Mouse (Mus musculus): ENCODE data around the gene Zfhx3. TPM values are rescaled to one million over a fixed set of nuclear protein-coding genes. Genes with fewer than 3 reads are reported as not detected.

The Zfhx3 gene
- polyA plus RNA-seq, 1 experiment from 2014 or later, result 38.7 TPM

DNA sequence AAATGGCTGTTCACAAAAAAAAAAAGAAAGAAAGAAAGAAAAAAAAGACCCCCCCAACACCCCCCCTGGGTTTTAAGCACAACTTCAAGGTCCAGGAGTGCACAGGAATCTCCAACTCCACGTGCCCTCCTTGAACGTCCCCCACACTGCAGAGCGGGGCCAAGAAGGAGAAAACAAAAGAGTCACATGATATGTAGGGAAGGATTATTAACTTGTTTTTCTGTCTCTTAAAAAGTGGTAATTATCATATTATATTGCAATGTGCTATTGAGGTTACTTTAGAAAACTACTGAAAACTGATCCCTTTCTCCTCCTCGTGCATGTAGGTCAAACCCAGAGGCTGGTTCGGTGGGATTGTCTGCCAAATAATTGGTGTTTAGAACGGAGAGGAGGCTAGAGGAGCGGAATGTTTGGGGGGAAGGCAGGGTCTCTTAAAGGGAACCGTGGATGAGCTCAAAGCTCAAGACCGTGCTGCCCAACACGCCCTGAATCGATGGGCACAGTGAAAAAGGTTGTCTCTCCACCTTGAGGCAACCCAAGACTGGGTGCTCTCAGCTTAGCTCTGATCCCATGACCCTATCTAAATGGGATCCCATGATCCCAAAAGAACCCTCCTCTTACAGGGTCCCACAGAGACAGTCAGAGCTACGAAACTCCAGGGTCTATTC, 612.3 kb downstream of the Zfhx3 start:
- WGBS, result 81% methylated on average over 12 of the region's 12 CpGs
- peaks cover 8% of the 10 kb centered on the region; the same call in 1 of the 2 replicates for H3K4me1 ChIP-seq

DNA sequence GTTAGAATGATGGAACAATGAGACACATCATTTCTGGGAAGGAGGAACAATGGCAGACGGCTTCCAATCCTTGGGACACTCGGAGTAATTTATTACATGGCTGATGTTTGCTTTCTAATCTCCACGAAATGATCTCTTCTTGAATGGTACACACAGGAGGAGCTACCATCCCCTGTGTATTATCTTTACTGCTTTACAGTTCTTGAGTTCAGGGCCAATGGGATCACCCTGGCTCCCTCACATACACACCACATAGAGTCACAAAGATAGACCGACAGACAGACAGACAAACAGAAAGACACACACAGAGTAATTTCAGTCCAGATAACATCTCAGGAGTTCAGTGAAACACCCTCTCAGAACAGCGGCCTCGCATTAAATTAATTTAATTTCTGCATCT, 621.0 kb downstream of the Zfhx3 start:
- no peak overlapping the region for H3K4me3 ChIP-seq
- no peaks in the 10 kb centered on the region for H3K36me3 ChIP-seq
- H3K9ac ChIP-seq, result no peak overlapping the region
- H3K4me1 ChIP-seq, result peaks cover 12% of the 10 kb centered on the region
- WGBS, result 51% methylated on average over 6 of the region's 6 CpGs
- ATAC-seq (ENCODE audit: low FRiP score, low read depth), result no peak
- H3K27ac ChIP-seq, result no peak overlapping the region
- no peak overlapping the region for H3K4me2 ChIP-seq (replicated peaks)
- no peaks in the 10 kb centered on the region for H3K27me3 ChIP-seq (replicated peaks)
- H3K9me3 ChIP-seq, result no peaks in the 10 kb centered on the region

More for the DNA sequence above, 612.3 kb downstream of the Zfhx3 start:
- no peak for ATAC-seq (ENCODE audit: low FRiP score, low read depth)
- no peak overlapping the region for H3K27ac ChIP-seq
- H3K4me2 ChIP-seq (replicated peaks), result no peak overlapping the region
- no peak overlapping the region for H3K9ac ChIP-seq
- no peaks in the 10 kb centered on the region for H3K9me3 ChIP-seq
- no peaks in the 10 kb centered on the region for H3K36me3 ChIP-seq
- H3K27me3 ChIP-seq (replicated peaks), result no peaks in the 10 kb centered on the region
- H3K4me3 ChIP-seq, result no peak overlapping the region

DNA sequence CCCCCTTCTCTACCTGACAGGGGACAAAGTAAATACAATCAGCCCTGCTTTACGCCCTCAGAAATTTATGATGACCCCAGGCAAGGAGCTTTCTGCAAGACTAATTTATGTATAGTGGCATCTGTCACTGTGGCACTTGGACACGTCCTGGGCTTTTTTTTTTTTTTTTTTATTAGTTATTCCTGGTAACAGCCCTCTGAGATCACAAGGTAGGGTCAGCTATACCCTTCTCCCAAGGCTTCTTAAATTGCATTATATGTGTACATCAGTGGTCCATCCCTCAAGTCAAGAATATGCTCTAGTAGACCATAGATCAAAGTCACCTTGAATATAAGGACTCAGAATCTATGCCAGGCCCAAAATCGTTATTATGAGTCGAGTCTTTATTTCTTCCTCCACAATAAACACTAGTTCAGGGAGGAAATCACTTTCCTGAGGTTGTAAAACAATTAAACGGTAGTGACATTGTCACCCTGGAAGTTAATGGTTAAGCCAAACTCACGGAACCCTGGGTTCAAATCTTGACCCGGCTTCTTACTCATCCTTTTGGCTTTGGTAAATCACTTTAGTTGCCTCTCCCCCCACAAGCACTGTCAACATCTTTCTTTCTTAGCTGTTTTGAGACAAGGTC, 621.6 kb downstream of the Zfhx3 start:
- WGBS, result 40% methylated on average over 7 of the region's 7 CpGs
- no peaks in the 10 kb centered on the region for H3K27me3 ChIP-seq (replicated peaks)

DNA sequence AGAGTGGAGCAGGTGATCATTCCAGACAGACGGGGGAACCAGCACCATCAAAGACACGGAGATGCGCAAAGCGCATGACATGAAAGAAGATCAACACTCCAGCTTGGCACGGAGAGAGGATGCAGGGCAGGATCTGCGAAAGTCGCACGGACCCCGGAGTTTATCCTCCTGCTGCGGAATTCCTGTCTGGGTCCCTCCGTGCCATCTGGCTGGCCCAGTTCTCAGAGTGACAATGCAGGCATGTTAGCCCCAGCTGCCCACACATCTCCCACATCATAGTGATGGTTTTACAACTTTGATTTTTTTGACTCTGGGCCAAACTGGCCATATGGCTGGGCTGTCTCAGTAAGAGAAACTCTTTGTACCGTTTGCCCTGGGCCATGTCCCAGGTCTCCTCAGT, 623.6 kb downstream of the Zfhx3 start:
- no peak overlapping the region for H3K4me2 ChIP-seq (replicated peaks)
- H3K27me3 ChIP-seq (replicated peaks), result no peaks in the 10 kb centered on the region
- H3K4me1 ChIP-seq, result peaks cover 12% of the 10 kb centered on the region
- no peak overlapping the region for H3K27ac ChIP-seq
- H3K9ac ChIP-seq, result no peak overlapping the region
- H3K4me3 ChIP-seq, result no peak overlapping the region
- WGBS, result 72% methylated on average over 12 of the region's 12 CpGs
- H3K36me3 ChIP-seq, result no peaks in the 10 kb centered on the region
- H3K9me3 ChIP-seq, result no peaks in the 10 kb centered on the region
- no peak for ATAC-seq (ENCODE audit: low FRiP score, low read depth)

More for the DNA sequence above, 621.6 kb downstream of the Zfhx3 start:
- Histone ChIP-seq H3K27ac (no peak overlapping the region), H3K9me3 (no peaks in the 10 kb centered on the region), H3K4me1 (peaks cover 12% of the 10 kb centered on the region), H3K4me3 (no peak overlapping the region), H3K9ac (no peak overlapping the region), H3K36me3 (no peaks in the 10 kb centered on the region), H3K4me2 (replicated peaks) (no peak overlapping the region)
- ATAC-seq (ENCODE audit: low FRiP score, low read depth), result no peak

DNA sequence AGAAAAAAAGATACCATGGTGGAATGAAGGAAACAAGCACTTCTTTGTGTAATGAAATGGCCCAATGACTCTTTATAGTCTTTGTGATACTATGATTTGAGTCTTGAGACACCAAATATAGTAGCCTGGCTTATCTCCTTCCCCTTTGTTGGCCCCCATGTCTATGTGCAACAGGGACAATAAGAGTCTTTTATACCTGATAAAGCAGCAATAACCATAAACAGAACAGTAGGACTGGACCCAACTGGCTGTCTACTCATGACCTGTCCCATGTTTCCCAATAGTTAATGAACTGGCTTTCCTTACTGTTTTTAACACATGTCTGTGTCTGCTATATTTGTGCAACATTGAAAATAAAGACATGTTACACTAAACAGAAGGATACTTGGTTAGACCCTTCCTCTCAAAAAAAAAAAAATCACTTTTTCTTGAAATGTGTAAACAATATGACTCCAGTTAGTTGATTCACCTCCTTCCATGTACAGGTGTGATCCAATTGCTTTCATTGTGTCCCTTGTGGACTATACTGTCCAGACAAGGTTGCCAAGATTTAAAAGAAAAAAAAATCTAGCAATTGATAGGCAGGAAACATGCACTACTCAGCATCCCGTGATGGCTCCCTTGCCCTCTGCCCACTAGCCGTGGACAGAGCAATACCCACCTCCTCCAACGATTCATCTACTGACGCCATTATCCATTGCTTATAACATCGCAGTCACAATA, 631.0 kb downstream of the Zfhx3 start:
- Histone ChIP-seq H3K9me3 (no peaks in the 10 kb centered on the region), H3K9ac (no peak overlapping the region), H3K4me1 (peaks cover 13% of the 10 kb centered on the region), H3K27ac (no peak overlapping the region), H3K27me3 (replicated peaks) (no peaks in the 10 kb centered on the region), H3K4me3 (no peak overlapping the region), H3K4me2 (replicated peaks) (no peak overlapping the region), H3K36me3 (no peaks in the 10 kb centered on the region)
- ATAC-seq (ENCODE audit: low FRiP score, low read depth), result no peak
- WGBS, result 90% methylated on average over 5 of the region's 5 CpGs

DNA sequence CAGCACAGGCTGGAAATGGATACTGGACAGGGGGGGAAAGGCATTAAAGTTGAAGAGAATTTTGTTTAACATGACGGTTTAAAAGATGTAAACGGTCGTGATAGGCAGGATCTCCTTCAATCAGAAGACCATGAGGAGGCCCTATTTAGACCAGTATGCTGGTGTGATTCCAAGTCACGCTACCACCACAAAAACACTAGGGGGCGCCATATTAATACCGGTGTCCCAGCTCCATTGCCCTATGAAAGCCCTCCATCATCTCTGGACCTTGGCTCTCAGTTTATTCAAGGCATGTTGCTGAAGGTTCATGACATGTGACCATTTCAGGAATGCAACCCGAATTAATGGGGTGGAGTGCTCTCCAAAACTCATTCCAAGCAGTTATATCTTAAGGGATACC, 631.7 kb downstream of the Zfhx3 start:
- WGBS, result 35% methylated on average over 7 of the region's 7 CpGs
- no peak overlapping the region for H3K27ac ChIP-seq
- H3K36me3 ChIP-seq, result no peaks in the 10 kb centered on the region
- H3K9me3 ChIP-seq, result no peaks in the 10 kb centered on the region
- H3K4me2 ChIP-seq (replicated peaks), result no peak overlapping the region
- H3K4me1 ChIP-seq, result peaks cover 13% of the 10 kb centered on the region
- no peak overlapping the region for H3K4me3 ChIP-seq
- ATAC-seq (ENCODE audit: low FRiP score, low read depth), result no peak
- no peak overlapping the region for H3K9ac ChIP-seq
- H3K27me3 ChIP-seq (replicated peaks), result no peaks in the 10 kb centered on the region

DNA sequence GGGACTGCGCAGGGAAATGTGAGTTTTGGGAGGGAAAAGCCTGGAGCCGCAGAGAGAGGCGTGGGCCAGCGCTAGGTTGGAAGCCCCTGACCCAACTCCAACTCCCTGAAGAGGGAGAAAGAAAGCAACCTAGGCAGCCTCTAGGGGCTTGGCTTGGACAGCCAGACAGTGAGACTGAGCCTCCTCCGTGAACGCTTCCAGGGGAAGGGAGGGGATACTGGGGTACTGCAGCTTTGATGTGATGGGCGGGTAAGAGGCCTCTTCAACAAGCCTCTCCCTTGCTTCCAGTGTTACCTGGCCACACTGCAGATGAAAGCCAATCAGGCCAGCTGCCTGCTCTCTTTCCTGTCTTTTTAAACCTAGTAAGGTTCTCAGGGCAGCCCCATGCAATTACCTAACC, 635.1 kb downstream of the Zfhx3 start:
- Histone ChIP-seq H3K27me3 (replicated peaks) (no peaks in the 10 kb centered on the region), H3K9ac (no peak overlapping the region), H3K4me3 (no peak overlapping the region), H3K27ac (no peak overlapping the region), H3K9me3 (no peaks in the 10 kb centered on the region), H3K4me2 (replicated peaks) (no peak overlapping the region), H3K36me3 (no peaks in the 10 kb centered on the region), H3K4me1 (peaks cover 13% of the 10 kb centered on the region)
- 28% methylated on average over 7 of the region's 7 CpGs for WGBS
- ATAC-seq (ENCODE audit: low FRiP score, low read depth), result no peak

DNA sequence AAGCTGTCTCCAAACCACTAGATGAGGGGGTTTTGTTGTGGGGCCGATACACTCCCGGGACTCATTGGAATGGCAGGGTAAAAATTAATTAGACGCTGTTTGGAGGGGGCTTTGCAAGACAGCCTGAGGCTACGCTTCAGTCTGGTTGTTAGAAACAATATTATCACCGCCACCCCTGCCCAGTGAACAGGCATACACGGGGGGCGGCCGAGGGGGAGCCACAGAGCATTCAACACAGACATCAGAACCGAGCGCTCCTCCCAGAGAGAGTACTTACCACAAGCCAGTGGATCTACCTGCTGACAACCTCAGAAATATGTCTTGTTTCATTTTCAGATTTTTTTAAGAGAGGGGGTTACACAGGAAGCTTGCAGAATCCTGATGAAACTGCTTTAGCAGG, 635.9 kb downstream of the Zfhx3 start:
- WGBS, result 52% methylated on average over 10 of the region's 10 CpGs
- Histone ChIP-seq H3K27me3 (replicated peaks) (no peaks in the 10 kb centered on the region), H3K4me1 (peaks cover 13% of the 10 kb centered on the region), H3K4me3 (no peak overlapping the region), H3K27ac (no peak overlapping the region), H3K4me2 (replicated peaks) (no peak overlapping the region), H3K36me3 (no peaks in the 10 kb centered on the region), H3K9me3 (no peaks in the 10 kb centered on the region), H3K9ac (no peak overlapping the region)
- ATAC-seq (ENCODE audit: low FRiP score, low read depth), result no peak

DNA sequence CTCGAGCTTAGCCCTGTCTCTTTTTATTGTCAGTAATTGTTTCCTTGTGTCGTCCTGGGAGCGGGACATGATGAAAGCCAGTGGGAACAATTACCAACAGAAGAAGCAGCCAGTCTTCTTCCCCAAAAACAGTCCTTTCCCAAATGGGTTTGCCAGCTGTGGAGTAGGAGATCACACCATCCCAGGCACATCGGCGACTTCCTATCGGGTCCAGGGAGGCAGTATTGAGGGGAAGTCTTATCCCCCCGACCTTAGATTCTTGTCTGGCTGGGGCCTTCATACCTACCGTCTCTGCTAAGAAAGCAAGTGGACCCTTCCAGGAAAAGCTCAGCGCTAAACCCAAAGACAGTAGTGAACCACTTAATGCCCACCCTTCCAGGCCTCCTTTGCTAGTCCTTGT, 637.4 kb downstream of the Zfhx3 start:
- Histone ChIP-seq H3K27ac (no peak overlapping the region), H3K9ac (no peak overlapping the region), H3K9me3 (no peaks in the 10 kb centered on the region), H3K36me3 (no peaks in the 10 kb centered on the region), H3K4me2 (replicated peaks) (no peak overlapping the region), H3K27me3 (replicated peaks) (no peaks in the 10 kb centered on the region), H3K4me3 (no peak overlapping the region), H3K4me1 (peaks cover 13% of the 10 kb centered on the region)
- ATAC-seq (ENCODE audit: low FRiP score, low read depth), result no peak
- 52% methylated on average over 9 of the region's 9 CpGs for WGBS

DNA sequence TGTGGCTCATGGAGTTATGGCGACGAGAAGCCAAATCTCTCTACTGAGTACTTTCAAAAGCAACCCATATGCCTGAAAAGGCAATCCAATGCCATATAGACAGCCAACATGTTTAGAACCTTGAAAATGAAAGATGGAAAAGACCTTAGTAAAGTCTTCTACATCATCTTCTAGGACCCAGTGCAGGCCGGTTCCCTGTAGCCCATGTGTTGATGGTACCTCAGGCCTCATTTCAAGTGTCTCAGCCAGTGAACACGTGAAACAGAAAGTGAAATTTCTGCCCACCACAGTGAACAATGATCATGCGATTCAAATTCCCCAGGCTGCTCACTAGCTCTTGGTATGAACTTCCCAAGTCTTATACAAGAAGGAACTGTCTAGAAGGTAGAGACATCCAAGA, 637.9 kb downstream of the Zfhx3 start:
- Histone ChIP-seq H3K9ac (no peak overlapping the region), H3K4me3 (no peak overlapping the region), H3K36me3 (no peaks in the 10 kb centered on the region), H3K4me2 (replicated peaks) (no peak overlapping the region), H3K9me3 (no peaks in the 10 kb centered on the region), H3K27me3 (replicated peaks) (no peaks in the 10 kb centered on the region), H3K4me1 (peaks cover 13% of the 10 kb centered on the region), H3K27ac (no peak overlapping the region)
- 97% methylated on average over 5 of the region's 5 CpGs for WGBS
- ATAC-seq (ENCODE audit: low FRiP score, low read depth), result no peak

DNA sequence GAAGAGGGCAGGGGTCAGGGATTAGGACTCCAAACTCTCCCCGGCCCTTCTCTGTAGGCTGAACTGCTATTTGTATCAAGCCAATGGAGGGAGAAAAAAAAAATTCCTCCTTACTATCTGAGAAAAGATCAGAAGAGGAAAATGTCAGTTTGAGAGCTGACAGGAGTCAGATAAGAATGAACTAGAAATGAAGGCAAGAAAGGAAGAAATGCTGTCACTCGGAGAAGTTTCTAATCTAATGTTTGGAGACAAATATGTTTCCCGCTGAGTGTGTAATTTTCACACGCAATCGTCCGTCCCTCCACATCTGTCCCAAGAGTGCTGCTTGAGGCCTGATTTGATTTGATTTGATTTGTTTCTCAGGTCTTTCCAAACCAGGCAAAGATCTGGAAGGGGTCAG, 639.1 kb downstream of the Zfhx3 start:
- H3K9ac ChIP-seq, result no peak overlapping the region
- no peak overlapping the region for H3K27ac ChIP-seq
- H3K27me3 ChIP-seq (replicated peaks), result no peaks in the 10 kb centered on the region
- ATAC-seq (ENCODE audit: low FRiP score, low read depth), result no peak
- peaks cover 13% of the 10 kb centered on the region for H3K4me1 ChIP-seq
- WGBS, result 86% methylated on average over 6 of the region's 6 CpGs
- no peaks in the 10 kb centered on the region for H3K36me3 ChIP-seq
- H3K4me2 ChIP-seq (replicated peaks), result no peak overlapping the region
- H3K4me3 ChIP-seq, result no peak overlapping the region
- H3K9me3 ChIP-seq, result no peaks in the 10 kb centered on the region

DNA sequence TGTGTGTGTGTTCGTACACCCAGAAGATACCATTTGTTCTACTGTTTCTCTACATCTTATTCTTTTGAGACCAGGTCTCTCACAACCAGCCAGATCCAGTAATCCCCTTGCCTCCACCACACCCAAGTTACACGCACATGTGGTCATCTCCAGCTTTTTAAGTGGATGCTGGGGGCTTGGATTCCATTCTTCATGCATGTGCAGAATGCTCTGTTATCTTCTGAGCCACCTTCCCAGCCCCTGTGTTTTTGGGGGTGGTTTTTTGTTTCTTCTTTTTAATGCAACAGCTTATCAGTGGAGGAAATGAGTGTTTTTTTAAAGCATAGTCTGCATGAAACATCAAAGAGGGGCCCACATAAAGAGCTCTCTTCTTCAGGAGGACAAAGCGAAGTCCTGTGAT, 639.8 kb downstream of the Zfhx3 start:
- Histone ChIP-seq H3K27me3 (replicated peaks) (no peaks in the 10 kb centered on the region), H3K27ac (no peak overlapping the region), H3K9me3 (no peaks in the 10 kb centered on the region), H3K36me3 (no peaks in the 10 kb centered on the region), H3K4me3 (no peak overlapping the region), H3K4me2 (replicated peaks) (no peak overlapping the region), H3K4me1 (peaks cover 11% of the 10 kb centered on the region), H3K9ac (no peak overlapping the region)
- 86% methylated on average over 3 of the region's 3 CpGs for WGBS
- ATAC-seq (ENCODE audit: low FRiP score, low read depth), result no peak

Data from neural tube, embryonic 12.5 days (tissue).